Mouse (Mus musculus) stomach, postnatal 0 days (tissue): ENCODE data around the gene Eif2s2.

Experiments
- CTCF ChIP-seq: IDR thresholded peaks from 2 replicates; pipeline ENCODE4 v1.5.1; 2016; ENCODE audit warnings: antibody characterized with exemption, low read depth, mild to moderate bottlenecking, moderate library complexity
- EP300 ChIP-seq: optimal IDR thresholded peaks from 2 replicates; pipeline ENCODE3; 2016; ENCODE audit warnings: antibody characterized with exemption

DNA sequence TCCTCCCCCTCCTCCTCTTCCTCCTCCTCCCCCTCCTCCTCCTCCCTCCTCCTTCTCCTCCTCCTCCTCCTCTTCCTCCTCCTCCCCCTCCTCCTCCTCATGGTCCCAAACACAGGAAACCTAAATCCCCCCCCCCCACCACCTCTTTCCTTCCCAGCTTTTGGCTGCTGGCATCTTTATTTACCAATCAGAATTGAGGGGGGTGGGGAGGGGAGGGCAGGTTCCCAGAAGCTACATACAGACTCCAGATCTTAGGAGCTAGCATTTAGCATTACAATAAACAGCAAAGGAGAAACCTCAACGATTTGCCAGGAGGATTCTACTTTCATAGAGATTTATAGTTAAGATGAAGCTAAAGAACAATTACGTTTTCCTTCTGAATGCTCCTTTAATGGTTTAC lies 13.1 kb upstream of the Eif2s2 start:
- no peak for TF ChIP-seq CTCF
- no peak for TF ChIP-seq EP300
